Mouse (Mus musculus): Measurements from ENCODE around the gene Nlgn1.

DNA sequence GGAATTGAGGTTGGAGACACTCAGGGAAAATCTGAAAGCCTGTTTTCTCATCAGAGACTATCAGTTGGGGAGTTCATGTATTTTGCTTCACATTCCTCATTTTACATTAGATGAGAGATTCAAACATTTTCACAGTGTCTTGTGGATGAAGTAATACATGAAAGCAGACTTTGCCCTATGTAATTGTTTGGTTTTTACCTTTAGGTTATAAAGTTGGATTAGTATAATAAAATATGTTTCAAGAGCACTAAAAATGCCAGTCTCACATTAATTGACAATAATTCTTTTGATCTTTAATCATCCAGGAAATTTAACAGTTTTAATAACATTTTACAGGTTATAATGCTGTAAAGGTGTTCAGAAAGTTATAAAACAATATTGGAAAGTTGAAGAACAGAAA is 262.9 kb downstream of the Nlgn1 start:
- no peak for TF ChIP-seq POLR2A (IDR thresholded peaks at IDR 0.05; ENCODE audit: insufficient read depth, low read length)
- no peak for TF ChIP-seq CTCF (IDR thresholded peaks at IDR 0.05; ENCODE audit: low read depth, low read length)
- no peak for TF ChIP-seq EP300 (IDR thresholded peaks at IDR 0.05; ENCODE audit: insufficient read depth, low read depth, low read length)

Data from ES-Bruce4 (cell line).